ENCODE assay signal across 30 mouse cellular contexts in the genomic region with DNA sequence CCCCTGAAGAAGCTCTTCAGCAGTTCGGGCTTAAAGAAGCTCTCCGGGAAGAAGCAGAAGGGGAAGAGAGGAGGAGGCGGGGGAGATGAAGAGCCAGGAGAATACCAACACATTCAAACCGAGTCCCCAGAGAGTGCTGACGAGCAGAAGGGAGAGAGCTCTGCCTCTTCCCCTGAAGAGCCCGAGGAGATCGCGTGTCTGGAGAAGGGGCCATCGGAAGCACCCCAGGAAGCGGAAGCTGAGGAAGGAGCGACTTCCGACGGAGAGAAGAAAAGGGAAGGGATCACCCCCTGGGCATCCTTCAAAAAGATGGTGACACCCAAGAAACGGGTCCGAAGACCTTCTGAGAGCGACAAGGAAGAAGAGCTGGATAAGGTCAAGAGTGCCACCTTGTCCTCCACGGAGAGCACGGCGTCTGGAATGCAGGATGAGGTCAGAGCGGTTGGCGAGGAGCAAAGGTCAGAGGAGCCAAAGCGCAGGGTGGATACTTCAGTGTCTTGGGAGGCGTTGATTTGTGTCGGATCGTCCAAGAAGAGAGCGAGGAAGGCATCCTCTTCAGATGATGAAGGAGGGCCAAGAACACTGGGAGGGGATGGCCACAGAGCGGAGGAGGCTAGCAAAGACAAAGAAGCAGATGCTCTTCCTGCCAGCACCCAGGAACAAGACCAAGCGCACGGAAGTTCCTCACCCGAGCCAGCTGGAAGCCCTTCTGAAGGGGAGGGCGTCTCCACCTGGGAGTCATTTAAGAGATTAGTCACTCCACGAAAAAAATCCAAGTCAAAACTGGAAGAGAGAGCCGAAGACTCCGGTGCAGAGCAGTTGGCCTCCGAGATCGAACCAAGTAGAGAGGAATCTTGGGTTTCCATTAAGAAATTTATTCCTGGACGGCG. TPM values are rescaled to one million over a fixed set of nuclear protein-coding genes. Genes with fewer than 3 reads are reported as not detected.
A peak's percentile ranks its signal among the peaks of the same experiment; 100 is the strongest.
DNase-seq lines count a peak whose midpoint lies in the region; ATAC-seq and TF ChIP-seq lines count a peak whose summit lies in the region.
"Had no signal": no experiment of that assay in that cellular context is flagged by ENCODE, and none has a peak within 500 bp of the region (broad histone marks: within the 10 kb centered on the region; RNA-seq: fewer than 3 reads in every experiment).

No protein-coding gene starts in this region.

- ATAC-seq in activated CD4-positive, CD25-positive, alpha-beta regulatory T cell, adult 4 months, result no peak
- ATAC-seq: forebrain, embryonic 16.5 days; inflammation-experienced regulatory T-cells, adult 6 months had no signal

- intact Hi-C loops in gastrocnemius, adult 2 months (cut with DNase I), result no loop called here

- no peak for TF ChIP-seq CTCF in gastrocnemius, adult 2 months (IDR thresholded peaks at IDR 0.05)
- TF ChIP-seq CTCF in E14TG2a.4 (conservative IDR thresholded peaks at IDR 0.05; ENCODE audit: low read length), result no peak

- H3K4me3 ChIP-seq in gastrocnemius, adult 2 months, result peak overlapping the region; percentile 28
- H3K4me3 ChIP-seq in E14TG2a.4 (replicated peaks; ENCODE audit: low read length), result peak overlapping the region; percentile 57
- H3K4me3 ChIP-seq: embryonic facial prominence, embryonic 12.5 days; heart, embryonic 13.5 days; hindbrain, embryonic 10.5 days; hindbrain, embryonic 15.5 days; limb, embryonic 13.5 days; lung, embryonic 15.5 days; megakaryocyte, embryonic 14.5 days; midbrain, embryonic 12.5 days; myocyte; neural tube, embryonic 12.5 days; stomach, embryonic 15.5 days had no signal

- H3K36me3 ChIP-seq in E14TG2a.4 (ENCODE audit: insufficient read depth, low read length), result peaks cover 82% of the 10 kb centered on the region

- no peaks in the 10 kb centered on the region for H3K9me3 ChIP-seq in E14TG2a.4 (ENCODE audit: low read length)
- H3K9me3 ChIP-seq: embryonic facial prominence, embryonic 12.5 days; heart, embryonic 13.5 days; hindbrain, embryonic 15.5 days; limb, embryonic 13.5 days; lung, embryonic 15.5 days; midbrain, embryonic 12.5 days; neural tube, embryonic 12.5 days; stomach, embryonic 15.5 days had no signal

- peaks cover 75% of the 10 kb centered on the region for H3K4me1 ChIP-seq in E14TG2a.4 (replicated peaks; ENCODE audit: low read depth, low read length)
- H3K4me1 ChIP-seq: embryonic facial prominence, embryonic 12.5 days; heart, embryonic 13.5 days; hindbrain, embryonic 10.5 days; hindbrain, embryonic 15.5 days; limb, embryonic 13.5 days; lung, embryonic 15.5 days; midbrain, embryonic 12.5 days; neural tube, embryonic 12.5 days; stomach, embryonic 15.5 days had no signal

- peak; percentile 72 for DNase-seq in gastrocnemius, adult 2 months
- DNase-seq in gastrocnemius, postnatal 4 days (ENCODE audit: low spot score in 2 of 2), result no peak
- peak; percentile 44 for DNase-seq in ZHBTc4 (ENCODE audit: low read depth, low spot score)
- DNase-seq in skeletal muscle tissue, adult 2 months (ENCODE audit: low read depth, low spot score), result peak; percentile 71
- no peak for DNase-seq in thymus, postnatal 36 days
- DNase-seq: adrenal gland, postnatal 14 days; cerebellum, adult 11-12 months; cerebellum, adult 9-11 months; embryo, embryonic 11 days; heart, postnatal 14 days; kidney, adult 11 months; kidney, postnatal 14 days; layer of hippocampus, adult 9-11 months; thymus, adult 18-20 months; thymus, postnatal 25 days had no signal

- H3K27me3 ChIP-seq in E14TG2a.4 (ENCODE audit: insufficient read depth, low read length), result no peaks in the 10 kb centered on the region
- H3K27me3 ChIP-seq: embryonic facial prominence, embryonic 12.5 days; heart, embryonic 13.5 days; hindbrain, embryonic 15.5 days; limb, embryonic 13.5 days; lung, embryonic 15.5 days; midbrain, embryonic 12.5 days; neural tube, embryonic 12.5 days; stomach, embryonic 15.5 days had no signal

- peak overlapping the region; percentile 35; the same call in 1 of the 2 replicates for H3K27ac ChIP-seq in gastrocnemius, adult 2 months
- H3K27ac ChIP-seq: embryonic facial prominence, embryonic 12.5 days; heart, embryonic 13.5 days; hindbrain, embryonic 10.5 days; hindbrain, embryonic 15.5 days; limb, embryonic 13.5 days; lung, embryonic 15.5 days; midbrain, embryonic 12.5 days; neural tube, embryonic 12.5 days; stomach, embryonic 15.5 days had no signal

RNA-seq across cellular contexts. Expression of a gene that starts 33.3 kb away (rescaled TPM):
- 1 to 10 TPM; 4.9 to 7.1 TPM for total RNA-seq in gastrocnemius, adult 2 months (2021)
- total RNA-seq in gastrocnemius, postnatal 4 days (2021), result 1 to 10 TPM; 7.8 to 8.0 TPM
- 10 to 100 TPM in 1 of 2 experiments, 1 to 10 TPM in 1; 9.9 to 11.3 TPM for polyA plus RNA-seq in activated CD4-positive, CD25-positive, alpha-beta regulatory T cell, adult 4 months (2017; shearing (Covaris generic))

Comparison
In these comparisons a context has a peak if more than half of its experiments do, and no peak if none do; other contexts are left out.
1. DNase-seq: peak in gastrocnemius, adult 2 months (single experiment), ZHBTc4 (single experiment) and skeletal muscle tissue, adult 2 months (single experiment); none in gastrocnemius, postnatal 4 days (0 of 2) and thymus, postnatal 36 days (0 of 2).